Mouse (Mus musculus): ENCODE data around the gene Ddx39.

GRCm38 (mm10) chr8:83722631-83723030 is 7.7 kb downstream of the Ddx39 start:
- TF ChIP-seq CTCF (IDR thresholded peaks at IDR 0.05; ENCODE audit: low read depth, low read length) (no peak), TAL1 (conservative IDR thresholded peaks at IDR 0.05; ENCODE audit: low read depth, low read length) (no peak), POLR2AphosphoS5 (IDR thresholded peaks at IDR 0.05; ENCODE audit: insufficient replicate concordance, low read depth, low read length) (0 out of 2 replicates have a peak, but pooled peaks have one; percentile 48), GATA1 (IDR thresholded peaks at IDR 0.05; ENCODE audit: borderline replicate concordance, low read length) (no peak), GATA2 (IDR thresholded peaks at IDR 0.05; ENCODE audit: borderline replicate concordance, low read depth, low read length) (no peak)

Data from G1E (cell line).